Mouse (Mus musculus): ENCODE results near the gene Olfr679.

GRCm38 (mm10) chr7:105032398-105032797 lies 48.6 kb upstream of the Olfr679 start, which contains the start of gene Olfr676:
- TF ChIP-seq CTCF (IDR thresholded peaks at IDR 0.05; ENCODE audit: low read depth, low read length) (no peak), POLR2A (IDR thresholded peaks at IDR 0.05; ENCODE audit: insufficient read depth, low read length) (no peak)
